Mouse (Mus musculus): Measurements from ENCODE around the gene Tmem9b. TPM values are rescaled to one million over a fixed set of nuclear protein-coding genes. Genes with fewer than 3 reads are reported as not detected.

The Tmem9b gene
- 103 and 106 TPM in 2 replicates for polyA plus RNA-seq (2015; fragmentation: Nextera tagmentation; extraction: Ambion mirVana)

DNA sequence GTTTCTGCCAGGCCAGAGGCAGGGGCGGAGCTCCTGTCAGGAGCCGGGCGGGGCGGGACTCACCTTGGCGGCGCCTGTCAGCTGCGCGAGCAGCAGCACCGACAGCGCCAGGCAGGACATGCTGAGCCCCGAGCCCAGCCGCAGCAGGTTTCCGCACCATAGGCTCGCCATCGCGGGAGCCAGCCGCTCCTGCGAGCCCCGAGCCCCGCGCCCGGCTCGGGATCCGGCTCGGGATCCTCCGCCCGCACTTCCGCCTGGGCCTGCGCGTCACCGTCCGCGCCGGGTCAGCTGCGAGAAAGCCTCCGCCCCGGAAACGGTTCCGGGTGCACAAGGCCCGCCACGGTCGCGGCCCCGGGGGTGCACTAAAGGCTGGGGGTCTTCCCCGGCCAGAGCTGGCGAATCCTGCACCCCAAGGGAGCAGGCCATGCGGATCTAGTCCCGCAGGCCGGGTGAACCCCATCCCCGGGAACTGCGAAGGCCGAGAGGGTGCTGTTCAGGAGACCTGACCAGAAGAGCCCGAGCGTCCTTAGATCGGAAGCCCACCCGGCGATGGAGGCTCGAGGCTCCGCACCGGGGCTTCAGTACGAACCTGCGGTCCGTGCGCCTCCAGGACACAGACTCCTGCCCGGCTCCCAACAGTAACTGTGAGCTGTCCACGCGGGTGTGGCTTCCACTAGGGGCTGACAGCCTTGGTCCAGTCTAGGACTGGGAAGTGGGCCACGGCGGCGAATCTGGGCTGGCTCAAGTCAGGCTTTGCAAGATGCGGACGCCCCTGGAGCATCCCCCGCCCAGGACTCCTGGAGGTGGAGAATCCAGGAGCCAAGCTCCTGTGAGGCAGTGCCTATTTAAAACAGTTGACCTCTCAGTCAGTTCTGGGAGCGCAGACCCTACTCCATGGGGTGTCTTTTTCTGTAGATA lies at the start of gene Tmem9b:
TSS of gene Tmem9b (minus strand) at position 868 of the 918 bp plus-strand sequence.
- under 1% methylated on average over 74 of the region's 74 CpGs for WGBS
- H3K36me3 ChIP-seq (ENCODE audit: control insufficient read depth, insufficient read depth, low read length) = no peaks in the 10 kb centered on the region
- ATAC-seq (ENCODE audit: low FRiP score, low TSS enrichment) (peak; percentile 90), DNase-seq (ENCODE audit: low spot score) (peak; percentile 89)
- H3K9me3 ChIP-seq (ENCODE audit: control insufficient read depth, low read length) = no peaks in the 10 kb centered on the region
- peak within 1 kb of the TSS; percentile 96 for H3K9ac ChIP-seq (ENCODE audit: low read length)
- H3K4me2 ChIP-seq (replicated peaks; ENCODE audit: low read depth) = peak within 1 kb of the TSS; percentile 90
- peak within 1 kb of the TSS; percentile 96 for H3K27ac ChIP-seq (replicated peaks)
- TF ChIP-seq EP300 (optimal IDR thresholded peaks at IDR 0.05) (no peak), CTCF (IDR thresholded peaks at IDR 0.05; ENCODE audit: low read depth) (peak; percentile 42)
- H3K27me3 ChIP-seq (ENCODE audit: control insufficient read depth, insufficient read depth, low read length) = no peaks in the 10 kb centered on the region
- no peaks in the 10 kb centered on the region for H3K4me1 ChIP-seq (replicated peaks; ENCODE audit: control insufficient read depth, insufficient read depth)
- H3K4me3 ChIP-seq (ENCODE audit: low read depth, low read length) = peak within 1 kb of the TSS; percentile 90

DNA sequence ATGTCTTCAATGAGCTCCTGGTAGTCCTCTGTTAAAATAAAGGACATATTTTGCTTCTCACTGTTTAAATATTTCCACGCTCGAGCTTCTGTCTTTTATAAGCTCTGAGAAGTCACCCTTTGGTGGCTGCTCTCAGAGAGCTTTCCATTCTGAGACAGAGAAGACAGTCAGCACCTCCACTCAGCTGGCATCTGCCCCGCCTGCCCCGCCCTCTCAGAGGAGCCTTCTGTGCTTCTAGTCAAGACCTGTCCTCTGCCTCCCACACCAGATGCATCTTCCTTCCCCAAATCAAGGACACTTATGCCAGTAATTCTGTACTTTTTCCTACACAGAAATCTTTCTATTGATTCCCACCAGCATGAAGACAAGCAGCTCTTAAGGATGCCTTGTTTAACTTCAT lies 48.0 kb upstream of the Tmem9b start:
- Histone ChIP-seq H3K4me3 (ENCODE audit: low read depth, low read length) (no peak overlapping the region), H3K4me2 (replicated peaks; ENCODE audit: low read depth) (no peak overlapping the region), H3K36me3 (ENCODE audit: control insufficient read depth, insufficient read depth, low read length) (no peaks in the 10 kb centered on the region), H3K27ac (replicated peaks) (no peak overlapping the region), H3K9me3 (ENCODE audit: control insufficient read depth, low read length) (no peaks in the 10 kb centered on the region), H3K27me3 (ENCODE audit: control insufficient read depth, insufficient read depth, low read length) (no peaks in the 10 kb centered on the region), H3K9ac (ENCODE audit: low read length) (no peak overlapping the region), H3K4me1 (replicated peaks; ENCODE audit: control insufficient read depth, insufficient read depth) (no peaks in the 10 kb centered on the region)
- TF ChIP-seq EP300 (optimal IDR thresholded peaks at IDR 0.05) (no peak), CTCF (IDR thresholded peaks at IDR 0.05; ENCODE audit: low read depth) (no peak)
- no peak for DNase-seq (ENCODE audit: low spot score)
- no peak for ATAC-seq (ENCODE audit: low FRiP score, low TSS enrichment)
- 69% methylated on average over 4 of the region's 4 CpGs for WGBS

DNA sequence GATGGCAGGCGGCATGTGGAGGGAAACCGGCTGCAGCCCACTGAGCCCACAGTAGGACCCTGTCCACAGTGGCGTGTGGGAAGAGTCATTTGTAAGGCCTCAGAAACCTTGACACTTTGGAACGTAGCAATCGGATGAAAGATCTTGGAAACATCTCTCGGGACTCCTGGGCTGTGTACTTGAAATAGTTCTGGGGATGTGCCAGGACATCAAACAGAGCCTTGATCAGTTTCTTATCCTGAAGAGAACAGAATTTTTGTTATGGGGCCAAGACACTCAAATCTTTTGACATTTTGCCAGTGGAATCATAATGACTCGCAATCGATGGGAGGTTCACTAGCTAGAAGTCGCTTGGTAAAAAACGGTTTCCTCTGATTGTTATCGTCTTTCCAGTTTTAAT lies 46.5 kb upstream of the Tmem9b start:
- ATAC-seq (ENCODE audit: low FRiP score, low TSS enrichment) (no peak), DNase-seq (ENCODE audit: low spot score) (no peak)
- WGBS = 52% methylated on average over 11 of the region's 11 CpGs
- Histone ChIP-seq H3K4me2 (replicated peaks; ENCODE audit: low read depth) (no peak overlapping the region), H3K9me3 (ENCODE audit: control insufficient read depth, low read length) (no peaks in the 10 kb centered on the region), H3K27me3 (ENCODE audit: control insufficient read depth, insufficient read depth, low read length) (no peaks in the 10 kb centered on the region), H3K27ac (replicated peaks) (no peak overlapping the region), H3K4me1 (replicated peaks; ENCODE audit: control insufficient read depth, insufficient read depth) (no peaks in the 10 kb centered on the region), H3K4me3 (ENCODE audit: low read depth, low read length) (no peak overlapping the region), H3K36me3 (ENCODE audit: control insufficient read depth, insufficient read depth, low read length) (no peaks in the 10 kb centered on the region), H3K9ac (ENCODE audit: low read length) (no peak overlapping the region)
- no peak for TF ChIP-seq CTCF (IDR thresholded peaks at IDR 0.05; ENCODE audit: low read depth)
- no peak for TF ChIP-seq EP300 (optimal IDR thresholded peaks at IDR 0.05)

DNA sequence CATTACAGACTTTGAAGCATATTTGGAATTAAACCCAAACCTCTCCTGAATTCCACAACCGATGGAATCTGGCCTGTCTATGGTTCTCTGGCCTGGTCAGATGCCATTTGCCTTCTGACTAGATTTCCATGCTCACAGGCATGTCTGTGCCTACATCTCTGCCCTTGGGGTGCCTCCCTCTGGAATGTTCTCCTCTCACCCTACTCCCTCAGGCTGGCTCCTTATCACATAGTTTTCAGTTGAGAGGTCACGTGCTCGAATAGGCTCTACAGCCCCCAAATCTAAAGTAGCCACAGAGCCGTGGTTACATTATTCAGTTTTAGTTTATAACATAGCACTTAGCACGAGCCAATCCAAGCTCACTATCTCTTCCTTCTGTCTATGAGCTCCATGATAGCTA lies 42.9 kb upstream of the Tmem9b start:
- DNase-seq (ENCODE audit: low spot score) = no peak
- Histone ChIP-seq H3K36me3 (ENCODE audit: control insufficient read depth, insufficient read depth, low read length) (no peaks in the 10 kb centered on the region), H3K27ac (replicated peaks) (no peak overlapping the region)

DNA sequence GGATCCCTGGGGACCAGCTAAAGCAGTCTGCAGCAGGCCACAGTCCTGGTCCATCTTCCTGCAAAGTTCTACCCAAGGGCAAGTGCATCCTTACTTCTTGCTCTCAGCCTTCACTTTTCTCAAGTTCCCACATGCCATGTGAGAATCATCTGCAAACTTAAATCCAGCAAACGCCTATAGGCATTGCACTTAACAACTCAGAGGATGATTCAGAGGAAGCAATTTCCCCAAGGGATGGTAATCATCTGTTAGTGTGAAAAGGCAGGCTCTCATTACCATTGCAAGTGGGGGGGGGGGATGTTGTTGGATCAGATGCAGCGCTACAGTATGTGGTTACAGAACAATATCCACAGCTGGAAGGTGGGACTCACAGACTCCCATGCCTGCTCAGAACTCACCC lies 41.9 kb upstream of the Tmem9b start:
- no peak for DNase-seq (ENCODE audit: low spot score)

More for the DNA sequence above, 42.9 kb upstream of the Tmem9b start:
- no peaks in the 10 kb centered on the region for H3K9me3 ChIP-seq (ENCODE audit: control insufficient read depth, low read length)
- no peaks in the 10 kb centered on the region for H3K27me3 ChIP-seq (ENCODE audit: control insufficient read depth, insufficient read depth, low read length)
- H3K4me2 ChIP-seq (replicated peaks; ENCODE audit: low read depth) = no peak overlapping the region
- H3K4me3 ChIP-seq (ENCODE audit: low read depth, low read length) = no peak overlapping the region
- TF ChIP-seq CTCF (IDR thresholded peaks at IDR 0.05; ENCODE audit: low read depth) (no peak), EP300 (optimal IDR thresholded peaks at IDR 0.05) (no peak)
- 40% methylated on average over 5 of the region's 5 CpGs for WGBS
- H3K4me1 ChIP-seq (replicated peaks; ENCODE audit: control insufficient read depth, insufficient read depth) = no peaks in the 10 kb centered on the region
- no peak for ATAC-seq (ENCODE audit: low FRiP score, low TSS enrichment)
- no peak overlapping the region for H3K9ac ChIP-seq (ENCODE audit: low read length)

DNA sequence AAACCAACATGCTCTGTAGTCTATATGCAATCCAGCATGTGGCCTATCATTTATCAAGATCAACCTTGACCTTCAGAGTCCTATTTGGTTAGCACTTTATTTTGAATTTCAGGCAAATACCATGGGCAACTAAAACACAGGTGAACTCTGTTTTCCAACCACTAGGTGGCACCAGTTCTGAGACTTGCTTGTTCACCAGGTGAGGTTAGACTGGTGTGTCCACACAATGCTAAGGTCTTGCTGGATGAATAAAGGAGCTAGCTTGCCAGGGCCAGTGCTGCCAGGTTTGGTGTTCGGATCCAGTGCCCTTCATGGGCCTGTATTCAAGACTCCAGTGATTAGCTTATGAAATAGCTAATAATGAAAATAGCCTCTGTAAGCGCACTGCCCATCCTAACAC lies 40.1 kb upstream of the Tmem9b start:
- no peaks in the 10 kb centered on the region for H3K9me3 ChIP-seq (ENCODE audit: control insufficient read depth, low read length)
- WGBS = 66% methylated on average over 2 of the region's 2 CpGs
- no peaks in the 10 kb centered on the region for H3K27me3 ChIP-seq (ENCODE audit: control insufficient read depth, insufficient read depth, low read length)
- no peak overlapping the region for H3K27ac ChIP-seq (replicated peaks)
- H3K4me3 ChIP-seq (ENCODE audit: low read depth, low read length) = no peak overlapping the region
- TF ChIP-seq EP300 (optimal IDR thresholded peaks at IDR 0.05) (no peak), CTCF (IDR thresholded peaks at IDR 0.05; ENCODE audit: low read depth) (peak; percentile 88)
- DNase-seq (ENCODE audit: low spot score) = peak; percentile 62
- H3K9ac ChIP-seq (ENCODE audit: low read length) = no peak overlapping the region
- H3K4me1 ChIP-seq (replicated peaks; ENCODE audit: control insufficient read depth, insufficient read depth) = no peaks in the 10 kb centered on the region
- ATAC-seq (ENCODE audit: low FRiP score, low TSS enrichment) = peak; percentile 71
- H3K4me2 ChIP-seq (replicated peaks; ENCODE audit: low read depth) = no peak overlapping the region
- H3K36me3 ChIP-seq (ENCODE audit: control insufficient read depth, insufficient read depth, low read length) = no peaks in the 10 kb centered on the region

More for the DNA sequence above, 41.9 kb upstream of the Tmem9b start:
- Histone ChIP-seq H3K27me3 (ENCODE audit: control insufficient read depth, insufficient read depth, low read length) (no peaks in the 10 kb centered on the region), H3K9ac (ENCODE audit: low read length) (no peak overlapping the region), H3K9me3 (ENCODE audit: control insufficient read depth, low read length) (no peaks in the 10 kb centered on the region), H3K4me3 (ENCODE audit: low read depth, low read length) (no peak overlapping the region), H3K27ac (replicated peaks) (no peak overlapping the region), H3K36me3 (ENCODE audit: control insufficient read depth, insufficient read depth, low read length) (no peaks in the 10 kb centered on the region), H3K4me1 (replicated peaks; ENCODE audit: control insufficient read depth, insufficient read depth) (no peaks in the 10 kb centered on the region), H3K4me2 (replicated peaks; ENCODE audit: low read depth) (no peak overlapping the region)
- ATAC-seq (ENCODE audit: low FRiP score, low TSS enrichment) = no peak
- no peak for TF ChIP-seq CTCF (IDR thresholded peaks at IDR 0.05; ENCODE audit: low read depth)
- no peak for TF ChIP-seq EP300 (optimal IDR thresholded peaks at IDR 0.05)
- 72% methylated on average over 2 of the region's 2 CpGs for WGBS
